Mouse (Mus musculus) adrenal gland (tissue): Measurements from ENCODE around the gene Tbxa2r.

Experiments used
- intact Hi-C: fragments of 180-260 bp; cut with DNase I; formaldehyde crosslinking; loops from one replicate; pipeline ENCODE4 v1.15.1; 2025

Gene Tbxa2r

GRCm38 (mm10) chr10:81298369-81299100 lies 30.0 kb upstream of the Tbxa2r start:
- intact Hi-C loops: no loop called here

- intact Hi-C loops: no loop called here
Observed at GRCm38 (mm10) chr10:81299585-81300351, 28.8 kb upstream of the Tbxa2r start.

GRCm38 (mm10) chr10:81300352-81300907 lies 28.1 kb upstream of the Tbxa2r start:
- intact Hi-C loops: no loop called here

GRCm38 (mm10) chr10:81301321-81301720 lies 27.2 kb upstream of the Tbxa2r start:
- intact Hi-C loops: no loop called here

- intact Hi-C loops: no loop called here
Observed at GRCm38 (mm10) chr10:81302288-81302687, 26.2 kb upstream of the Tbxa2r start.

GRCm38 (mm10) chr10:81302781-81303218 lies 25.7 kb upstream of the Tbxa2r start:
- intact Hi-C loops: no loop called here

- intact Hi-C loops: no loop called here
Observed at GRCm38 (mm10) chr10:81303258-81303657, 25.3 kb upstream of the Tbxa2r start.

GRCm38 (mm10) chr10:81303761-81304160 lies 24.8 kb upstream of the Tbxa2r start:
- intact Hi-C loops: no loop called here

GRCm38 (mm10) chr10:81304597-81305238 lies 23.8 kb upstream of the Tbxa2r start:
- intact Hi-C loops: no loop called here

- intact Hi-C loops: no loop called here
Observed at GRCm38 (mm10) chr10:81305663-81306062, 22.9 kb upstream of the Tbxa2r start.

- intact Hi-C loops: no loop called here
Observed at GRCm38 (mm10) chr10:81306173-81306668, 22.3 kb upstream of the Tbxa2r start.

GRCm38 (mm10) chr10:81306837-81307682 lies 21.5 kb upstream of the Tbxa2r start:
- intact Hi-C loops: no loop called here

- intact Hi-C loops: no loop called here
Observed at GRCm38 (mm10) chr10:81309571-81309970, 19.0 kb upstream of the Tbxa2r start.

GRCm38 (mm10) chr10:81313581-81313980 lies 14.9 kb upstream of the Tbxa2r start:
- intact Hi-C loops: no loop called here

GRCm38 (mm10) chr10:81314201-81314600 lies 14.3 kb upstream of the Tbxa2r start:
- intact Hi-C loops: no loop called here

- intact Hi-C loops: no loop called here
Observed at GRCm38 (mm10) chr10:81315587-81315986, 12.9 kb upstream of the Tbxa2r start.

- intact Hi-C loops: no loop called here
Observed at GRCm38 (mm10) chr10:81316338-81317060, 12.0 kb upstream of the Tbxa2r start.

GRCm38 (mm10) chr10:81317273-81317672 lies 11.3 kb upstream of the Tbxa2r start:
- intact Hi-C loops: no loop called here

GRCm38 (mm10) chr10:81318589-81319329 lies 9.8 kb upstream of the Tbxa2r start:
- intact Hi-C loops: no loop called here
